Mouse (Mus musculus) telencephalon, adult 2 months (tissue): Measurements from ENCODE around the gene Otulin.

Experiments
- DNase-seq: peaks from one replicate; pipeline ENCODE4 v3.0.0-alpha.2; 2011; ENCODE audit warnings: low read depth, low spot score

Gene Otulin

DNA sequence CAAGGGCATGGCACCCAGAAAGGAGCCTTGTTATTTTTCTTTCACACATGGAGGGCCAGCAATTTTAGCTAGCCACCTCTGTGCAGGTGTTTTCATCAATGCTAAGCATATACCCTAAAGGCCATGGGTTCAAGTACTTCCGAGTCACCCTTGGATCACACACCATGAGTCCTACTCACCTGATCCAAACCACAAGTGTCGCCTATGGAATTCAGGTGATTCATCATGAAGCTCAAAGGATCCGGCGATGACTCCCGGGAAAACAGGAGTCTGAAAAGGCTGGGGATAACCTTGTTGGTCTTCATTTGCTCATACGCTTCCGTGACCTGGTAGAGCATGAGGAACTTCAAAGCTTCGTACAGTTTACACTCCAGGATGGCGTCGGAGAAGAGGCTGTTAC, 27.4 kb upstream of the Otulin start:
- no peak for DNase-seq

DNA sequence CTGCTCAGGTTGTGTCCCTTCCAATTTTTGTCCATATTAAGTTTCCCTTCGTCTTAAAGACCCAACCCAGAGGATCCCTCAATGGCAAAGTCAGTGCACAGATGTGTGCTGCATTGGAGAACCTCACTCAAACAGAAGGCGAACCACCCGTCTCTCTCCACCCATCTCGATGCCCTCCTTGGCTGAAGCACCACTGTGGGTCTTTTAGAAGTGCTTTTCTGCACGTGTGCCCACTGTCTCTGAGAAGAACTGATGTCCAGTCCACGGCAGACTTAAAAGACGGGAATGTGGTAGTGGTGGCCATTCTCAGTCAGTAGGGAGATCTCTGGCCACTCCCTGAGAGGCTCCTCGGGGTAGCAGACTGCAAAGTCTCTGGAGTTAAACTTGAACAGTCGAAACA, 26.1 kb upstream of the Otulin start:
- no peak for DNase-seq

DNA sequence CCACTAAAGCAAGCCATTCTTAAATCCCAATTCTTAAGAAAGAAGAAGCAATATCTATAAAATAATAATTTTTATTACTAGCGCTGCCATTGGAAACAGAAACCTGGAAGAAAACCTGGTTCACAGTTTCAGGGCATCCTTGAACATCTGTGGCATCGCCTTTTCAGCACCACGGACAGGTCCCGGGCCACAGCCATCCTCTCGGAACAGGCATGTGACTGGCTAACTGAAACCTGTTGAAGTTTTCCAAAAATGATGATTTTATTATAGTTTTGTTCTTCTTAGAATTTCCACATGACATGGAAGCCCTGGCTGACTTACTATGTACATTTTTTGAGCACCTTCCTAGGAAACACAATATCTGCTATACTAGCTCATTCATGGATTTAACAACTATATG, 24.5 kb upstream of the Otulin start:
- no peak for DNase-seq

DNA sequence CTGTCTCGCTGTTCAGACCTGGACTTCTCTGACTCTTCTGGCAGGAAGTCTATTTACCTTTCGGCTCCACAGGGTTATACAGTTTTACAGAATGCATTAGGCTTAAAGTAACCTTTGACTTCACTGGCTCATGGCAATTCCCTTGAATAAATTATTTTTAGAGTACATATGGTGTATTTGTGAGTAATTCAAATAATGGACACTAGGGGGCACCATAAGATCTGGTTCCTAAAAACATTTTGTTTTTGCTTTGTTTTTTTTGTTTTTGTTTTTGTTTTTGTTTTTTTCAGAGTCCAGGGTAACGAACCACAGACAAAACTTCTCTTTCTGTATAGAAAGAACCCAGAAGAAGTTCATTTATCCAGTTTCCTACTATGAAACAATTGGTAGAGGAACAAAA, 17.2 kb upstream of the Otulin start:
- no peak for DNase-seq

DNA sequence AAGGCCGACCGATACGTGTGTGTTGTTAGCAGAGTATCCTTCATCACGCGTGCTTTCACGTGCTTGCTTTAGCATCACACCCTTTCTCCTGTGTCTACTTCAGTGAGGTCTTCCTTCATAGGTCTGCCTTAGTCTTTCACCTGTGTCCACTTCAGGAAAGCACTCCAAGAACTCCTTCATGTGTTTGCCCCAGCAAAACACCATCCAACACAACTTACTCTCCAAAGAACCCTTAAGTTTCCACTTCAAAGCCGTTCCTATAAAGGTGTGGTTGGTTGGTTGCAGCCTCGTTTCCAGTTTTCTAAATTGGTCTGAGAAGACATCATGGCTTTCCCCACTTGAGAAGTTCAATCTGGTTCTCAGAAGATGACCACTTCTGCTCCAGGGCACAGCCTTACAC, 16.2 kb upstream of the Otulin start:
- no peak for DNase-seq

DNA sequence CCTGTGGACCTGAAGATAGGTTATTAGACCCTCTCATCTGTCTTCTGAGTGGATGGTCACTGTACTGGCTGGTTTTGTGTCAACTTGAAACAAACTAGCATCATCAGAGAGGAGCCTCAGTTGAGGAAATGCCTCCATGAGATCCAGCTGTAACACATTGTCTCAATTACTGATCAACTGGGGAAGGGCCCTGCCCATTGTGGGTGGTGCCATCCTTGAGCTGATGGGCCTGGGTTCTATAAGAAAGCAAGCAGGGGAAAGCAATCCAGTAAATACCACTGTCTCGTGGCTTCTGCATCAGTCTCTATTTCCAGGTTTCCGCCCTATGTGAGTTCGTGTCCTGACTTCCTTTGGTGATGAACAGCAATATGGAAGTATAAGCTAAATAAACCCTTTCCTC, 14.8 kb upstream of the Otulin start:
- DNase-seq = no peak

DNA sequence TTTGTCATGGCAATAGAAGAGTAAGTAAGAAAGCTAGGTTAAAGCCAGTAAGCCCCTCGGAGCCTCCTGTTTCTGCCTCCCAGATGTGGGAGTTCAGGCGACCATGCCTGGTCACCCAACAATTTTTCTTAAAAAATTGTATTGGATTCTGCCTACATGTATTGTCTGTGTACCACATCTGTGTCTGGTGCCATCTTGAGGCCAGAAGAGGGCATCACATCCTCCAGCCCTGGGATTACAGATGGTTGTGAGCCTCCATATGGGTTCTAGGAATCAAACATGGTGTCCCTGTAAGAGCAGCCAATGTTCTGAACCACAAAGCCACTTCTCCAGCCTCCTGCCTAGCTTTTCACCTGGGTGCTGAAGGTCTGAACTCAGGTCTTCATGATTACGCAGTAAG, 12.4 kb upstream of the Otulin start:
- DNase-seq = no peak

DNA sequence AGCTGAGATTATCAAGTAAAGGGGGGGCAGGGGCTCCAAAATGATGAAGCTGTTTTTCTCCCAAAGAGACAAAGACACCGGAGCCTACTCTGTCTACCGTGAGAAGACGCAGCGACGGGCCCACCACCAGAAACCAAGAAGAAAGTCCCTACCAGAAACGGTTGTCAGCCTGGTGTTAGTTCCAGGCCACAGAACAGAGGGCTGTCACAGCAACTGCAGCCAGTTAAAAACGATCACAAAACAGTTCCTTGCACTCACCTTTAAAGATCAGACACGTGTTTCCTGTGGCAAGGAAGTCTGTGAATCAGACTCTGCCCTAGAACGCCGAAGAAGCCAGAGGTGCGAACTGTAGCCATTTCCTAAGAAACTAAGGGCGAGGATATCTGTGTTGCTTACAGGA, 10.7 kb upstream of the Otulin start:
- no peak for DNase-seq

DNA sequence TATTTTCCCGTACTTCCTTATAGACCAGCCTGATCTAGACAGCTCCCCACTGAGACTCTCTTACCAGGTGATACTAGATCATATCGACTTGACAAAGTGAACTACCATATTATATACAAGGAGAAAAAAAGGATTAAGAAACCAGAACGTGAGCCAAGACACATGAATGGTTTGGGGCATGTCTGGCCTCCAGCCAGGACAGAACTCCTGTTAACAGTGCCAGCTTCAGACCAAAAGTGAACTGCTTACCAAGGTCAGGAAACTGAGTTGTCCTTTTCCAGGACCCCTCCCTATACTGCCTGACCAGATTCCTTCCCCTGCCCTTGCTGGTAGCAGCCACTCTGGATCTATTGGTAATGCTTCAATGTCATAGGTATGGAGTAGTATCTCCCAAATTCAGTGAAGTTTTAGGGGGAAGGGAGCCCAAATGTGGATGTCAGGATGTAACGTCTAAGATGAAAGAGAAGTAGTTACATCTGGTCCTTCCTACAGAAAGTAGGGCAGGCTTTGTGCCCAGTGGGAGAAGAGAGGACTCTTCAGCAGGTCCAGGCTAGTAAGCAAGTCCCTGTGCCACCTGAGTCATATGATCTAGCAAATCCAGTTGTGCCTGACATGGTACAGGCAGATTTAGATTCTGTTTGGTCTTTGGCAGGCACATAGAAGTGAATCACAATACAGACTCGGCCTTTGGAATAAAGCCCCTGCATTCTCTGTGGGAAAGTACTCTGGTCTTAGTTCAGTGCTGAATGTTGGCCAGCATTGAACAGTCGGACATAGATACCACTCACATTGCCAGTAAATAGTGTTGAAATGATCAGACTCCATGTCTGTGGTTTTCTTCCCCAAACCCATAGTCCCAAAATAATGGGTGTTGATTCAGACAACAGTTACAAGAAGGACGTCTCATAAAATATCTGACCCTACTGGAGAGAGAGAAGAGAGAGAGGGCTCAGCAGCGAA, 3.7 kb upstream of the Otulin start:
- DNase-seq = no peak

DNA sequence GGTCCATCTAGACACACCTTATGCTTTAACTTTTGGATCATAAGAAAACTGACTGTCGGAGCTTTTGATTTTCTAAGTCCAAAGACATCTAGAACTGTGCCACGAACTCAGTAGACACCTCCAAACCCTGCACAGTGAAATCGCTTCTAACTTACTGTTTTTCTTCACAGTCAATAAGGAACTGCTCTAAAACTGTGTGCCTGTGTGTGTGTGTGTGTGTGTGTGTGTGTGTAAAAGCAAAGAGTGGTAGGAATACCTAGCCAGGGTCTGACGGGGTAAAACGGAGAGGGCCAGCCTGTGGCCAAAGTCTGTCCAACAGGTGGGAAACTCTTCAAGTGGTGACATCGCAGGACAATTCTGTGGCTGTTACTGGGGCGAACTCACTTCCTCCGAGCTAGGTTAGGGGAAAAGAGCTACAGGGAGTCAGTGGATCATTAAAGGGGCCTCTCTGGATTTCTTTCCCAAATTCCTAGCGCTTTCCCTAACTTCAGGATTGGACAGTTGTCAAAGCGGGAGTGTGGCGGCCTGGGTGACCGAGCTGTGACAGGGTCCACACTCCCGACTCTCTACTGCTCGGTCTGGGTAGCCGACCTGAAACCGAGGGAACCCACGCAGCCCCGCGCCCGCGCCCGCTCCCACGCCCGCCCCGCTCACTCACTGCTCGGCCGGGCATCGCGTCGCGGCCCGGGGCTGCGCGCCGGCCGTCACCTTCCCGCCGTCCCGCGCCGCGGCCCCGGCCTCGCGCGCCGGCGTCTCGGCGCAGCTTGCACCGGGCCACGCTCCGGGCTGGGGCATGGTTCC, 493 bp downstream of the Otulin start:
- no peak for DNase-seq

DNA sequence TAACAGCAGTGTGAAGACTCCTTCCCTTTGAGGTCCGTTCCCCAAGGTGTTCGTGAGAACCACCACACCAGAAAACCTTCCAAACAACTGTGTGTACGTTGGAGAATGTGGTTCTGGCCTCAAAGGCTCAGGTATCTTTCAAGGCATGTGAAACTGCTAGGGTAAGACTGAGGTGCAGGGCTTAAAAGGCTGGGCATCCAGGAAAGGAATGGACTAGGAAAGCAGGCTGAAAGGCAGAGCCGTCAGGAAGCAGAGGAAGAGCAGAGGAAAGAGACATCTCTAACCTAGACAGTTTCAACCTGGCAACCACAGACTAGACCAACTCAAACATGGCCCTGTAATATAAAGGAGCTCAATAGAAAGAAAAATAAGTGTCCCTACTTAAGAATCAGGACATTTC, 1.4 kb downstream of the Otulin start:
- no peak for DNase-seq

DNA sequence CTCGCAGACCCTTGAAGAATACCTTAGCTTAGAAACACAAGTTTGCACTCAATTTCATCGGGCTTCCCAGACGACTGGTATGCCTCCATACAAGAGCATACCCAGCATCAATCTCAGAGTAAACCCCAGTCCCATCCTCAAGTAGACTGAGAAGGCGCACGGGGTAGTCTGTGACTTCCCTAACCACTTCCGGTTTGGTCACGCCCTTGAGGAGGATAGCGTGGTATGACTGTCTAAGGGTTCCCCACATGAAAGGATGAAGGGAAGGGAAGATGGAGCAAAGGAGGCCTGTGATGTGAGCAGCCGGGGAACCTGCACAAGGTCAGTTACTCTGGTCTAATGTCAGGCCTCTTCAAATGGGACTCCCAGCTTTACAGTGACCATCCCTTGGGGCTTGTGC, 2.7 kb downstream of the Otulin start:
- DNase-seq = no peak

DNA sequence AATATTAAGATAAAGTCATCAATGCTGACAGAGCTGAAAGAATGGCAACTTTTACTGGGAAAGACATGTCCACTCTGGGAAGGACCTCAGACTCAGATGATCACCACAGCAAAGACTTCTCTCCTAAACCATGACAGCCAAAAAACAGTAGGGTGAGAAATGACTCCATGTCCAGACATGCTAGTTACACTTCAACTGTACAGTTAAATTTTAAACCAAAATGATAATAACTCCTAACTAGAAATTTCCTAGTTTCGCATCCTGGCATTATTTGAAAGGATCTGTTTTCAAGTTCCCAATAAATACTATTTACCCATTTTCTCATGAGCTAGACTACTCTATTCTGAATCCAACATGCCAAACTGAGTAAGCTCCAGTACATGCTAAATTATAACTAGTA, 4.2 kb downstream of the Otulin start:
- no peak for DNase-seq

DNA sequence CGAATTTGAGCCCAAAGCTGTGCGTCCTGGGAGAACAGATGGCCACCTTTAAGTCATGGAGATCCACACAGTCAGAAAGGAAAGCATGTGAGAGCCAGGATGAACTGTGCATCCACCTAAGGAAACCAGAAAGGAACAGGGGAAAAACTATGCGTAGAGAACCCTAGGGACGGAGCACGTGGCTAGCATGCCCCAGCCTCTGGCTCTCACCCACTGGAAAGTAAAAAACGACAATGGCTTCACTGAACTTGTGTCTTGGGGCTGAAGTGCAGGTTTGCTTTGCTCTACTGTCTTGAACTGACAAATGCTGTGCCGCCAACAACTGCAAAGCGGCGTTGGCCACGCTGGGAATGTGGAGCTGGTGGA, 4.6 kb downstream of the Otulin start:
- DNase-seq = no peak

DNA sequence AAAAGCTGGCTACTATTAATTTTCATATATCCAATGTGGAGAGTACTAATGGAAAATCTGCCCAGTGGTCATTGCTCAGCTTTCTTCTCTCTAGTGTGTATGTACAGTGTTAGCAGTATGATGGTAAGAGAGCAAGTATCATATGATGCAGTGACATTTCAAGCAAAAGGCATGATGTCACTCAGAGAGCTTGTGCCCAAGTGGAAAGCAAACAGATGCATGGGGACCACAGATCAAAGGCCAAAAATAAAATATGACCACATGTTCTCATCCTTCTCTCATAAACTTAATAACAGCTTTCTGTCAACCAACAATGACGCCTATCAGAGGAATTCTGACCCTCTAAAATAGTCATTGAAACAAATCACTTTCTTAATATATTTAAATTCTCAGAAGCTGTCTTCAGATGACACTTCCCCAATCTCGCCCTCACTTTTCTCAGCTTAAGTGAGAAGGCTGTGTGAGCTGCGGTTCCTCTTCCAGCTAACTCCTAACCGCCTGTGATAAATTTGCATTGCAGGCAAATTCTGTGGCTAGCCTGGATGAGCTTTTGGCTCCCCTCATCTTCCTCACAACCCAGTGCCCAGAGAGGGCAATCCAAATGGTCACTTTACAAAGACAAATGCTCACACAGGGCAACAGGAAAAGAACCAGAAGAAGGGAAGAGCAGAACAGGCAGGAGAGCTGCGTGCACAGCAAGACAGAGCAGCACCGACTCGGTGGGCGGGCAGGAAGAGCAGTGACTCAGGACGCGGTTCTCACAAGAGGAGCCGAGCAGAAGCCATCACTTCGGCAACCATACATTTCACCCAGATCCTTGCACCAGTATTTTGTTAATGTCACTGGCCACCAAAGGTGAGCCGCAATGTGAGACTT, 5.2 kb downstream of the Otulin start:
- DNase-seq = peak; percentile 45

DNA sequence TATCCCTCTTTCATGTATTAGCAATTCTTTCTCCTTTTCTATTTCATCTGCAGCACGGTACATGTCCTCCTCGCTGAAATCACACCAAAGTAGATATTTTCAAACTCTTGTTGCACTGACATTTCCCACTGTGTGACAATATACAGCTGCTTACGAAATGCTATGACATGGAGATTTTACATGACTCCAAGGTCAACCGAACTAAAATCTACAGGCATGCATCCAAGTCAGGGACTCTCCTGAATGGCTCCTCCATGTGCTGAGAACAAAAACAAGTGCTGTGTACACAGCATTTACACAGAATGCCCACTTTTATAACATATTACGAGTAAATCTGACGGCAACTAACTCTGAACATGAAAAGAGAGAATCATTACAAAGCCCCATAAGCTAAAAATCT, 7.2 kb downstream of the Otulin start:
- no peak for DNase-seq

DNA sequence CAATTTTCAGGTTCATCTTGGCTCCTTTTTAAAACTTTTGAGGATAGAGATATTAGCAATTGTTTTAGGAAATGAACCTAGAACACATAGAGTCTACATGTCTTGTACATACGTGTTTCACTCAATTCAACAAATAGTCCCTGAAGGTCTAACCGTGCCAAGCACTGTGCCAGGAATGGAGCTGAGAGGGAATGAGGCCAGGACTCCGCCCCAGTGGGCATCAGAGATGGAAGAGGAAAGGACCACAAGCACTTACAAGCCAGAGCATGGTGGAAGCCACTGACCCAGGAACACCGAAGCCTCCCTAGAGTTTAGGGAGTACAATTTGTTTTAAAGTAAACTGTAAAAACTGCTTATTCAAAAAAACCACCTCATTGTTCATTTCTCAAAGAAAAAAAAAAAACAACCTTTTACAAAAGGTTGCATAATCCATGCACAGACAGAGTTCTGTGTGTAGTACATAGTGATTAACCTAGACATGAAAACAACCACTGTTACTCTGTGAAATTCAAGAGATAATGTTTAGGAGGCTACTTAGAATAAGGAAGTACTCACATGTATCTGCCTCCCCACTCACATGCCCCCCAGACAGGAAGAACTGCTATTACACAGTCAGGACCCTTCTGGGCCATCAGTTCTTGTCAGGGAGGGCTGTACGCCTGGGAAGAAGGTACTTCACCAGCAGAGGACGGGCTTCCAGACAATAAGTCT, 9.9 kb downstream of the Otulin start:
- DNase-seq = no peak

DNA sequence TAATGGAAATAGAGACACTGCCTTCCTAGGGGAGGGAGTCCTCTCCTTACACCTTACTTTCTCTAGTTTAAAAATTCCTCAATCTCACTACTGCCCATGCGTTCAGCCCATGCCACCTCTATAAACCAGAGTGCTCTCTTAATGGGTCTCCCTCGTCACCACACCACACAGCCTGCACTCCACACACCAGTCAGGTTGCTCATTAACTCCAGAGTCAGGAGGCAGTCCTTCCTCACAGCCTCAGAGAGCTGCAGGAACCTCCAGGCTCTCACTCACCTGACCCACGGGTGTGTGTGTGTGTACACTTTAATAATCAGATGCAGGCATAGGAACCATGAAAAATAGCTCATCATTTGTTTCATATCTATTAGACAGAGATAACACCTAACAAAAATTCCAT, 10.8 kb downstream of the Otulin start:
- no peak for DNase-seq

DNA sequence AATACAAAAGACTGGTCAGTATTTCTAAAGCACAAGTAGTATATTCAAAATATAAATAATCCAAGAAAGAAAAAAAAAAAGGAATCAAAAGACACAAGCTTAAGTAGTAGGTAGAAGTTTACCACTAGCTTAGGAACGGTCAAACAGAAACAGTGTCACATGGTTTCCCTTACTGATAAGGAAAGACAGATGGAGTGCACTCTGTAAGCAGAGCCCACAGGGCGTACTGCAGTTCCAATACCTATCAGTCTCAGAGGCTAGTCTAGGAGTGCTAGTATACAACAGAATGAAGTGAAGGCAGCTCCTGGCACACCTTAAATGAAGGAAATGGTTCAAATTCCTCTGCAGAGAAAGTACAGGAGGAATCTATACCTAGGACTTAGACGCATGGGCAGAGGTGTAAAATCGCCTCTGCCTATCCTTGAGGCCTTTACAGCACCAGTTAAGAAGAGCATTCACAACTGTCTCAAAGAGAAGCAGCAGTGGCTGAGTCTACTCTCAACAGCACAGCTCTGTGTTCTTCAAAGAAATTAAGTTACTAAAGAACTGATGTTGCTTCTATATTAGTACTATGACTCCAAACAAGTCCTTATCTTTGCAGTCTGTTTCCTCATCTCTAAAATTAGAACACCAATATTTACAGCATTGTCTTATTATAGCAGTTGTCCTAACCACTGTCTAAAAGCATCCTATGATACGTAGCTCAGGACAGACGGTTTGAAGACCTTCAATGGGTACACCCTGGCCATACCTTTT, 11.5 kb downstream of the Otulin start:
- no peak for DNase-seq

DNA sequence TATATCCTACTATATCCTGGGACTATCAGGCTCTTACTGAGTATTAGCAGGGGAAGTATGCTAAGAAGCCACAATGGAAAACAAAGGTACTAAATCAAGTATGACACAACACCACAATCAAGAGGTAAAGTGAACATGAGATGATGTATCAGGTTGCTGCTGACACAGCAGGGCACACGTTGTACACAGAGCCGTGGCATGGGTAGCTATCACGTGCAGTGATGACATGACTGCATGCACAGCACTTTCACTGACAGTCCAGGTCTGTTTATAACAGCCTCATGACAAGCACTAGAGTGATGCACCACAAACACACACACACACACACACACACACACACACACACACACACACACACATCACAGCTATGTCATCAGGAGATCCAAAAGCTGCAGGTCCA, 13.3 kb downstream of the Otulin start:
- DNase-seq = no peak

DNA sequence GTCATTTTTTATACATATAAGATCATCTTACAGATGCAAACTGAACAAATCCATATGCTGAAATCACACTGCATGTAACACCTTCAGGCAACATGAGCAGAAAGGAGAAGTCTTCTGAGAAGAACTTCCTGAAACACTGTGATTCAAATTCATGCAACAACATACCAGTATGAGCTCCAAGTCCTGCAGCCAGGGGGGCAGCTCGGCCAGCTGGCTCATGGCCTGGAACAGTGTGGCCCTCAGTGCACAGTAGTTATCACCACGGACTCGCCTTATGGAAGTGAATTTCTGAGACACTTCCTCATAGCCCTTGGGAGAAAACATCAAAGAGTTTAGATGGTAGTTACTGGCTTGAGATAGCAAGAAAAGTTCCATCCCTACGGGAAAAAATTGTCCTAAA, 14.3 kb downstream of the Otulin start:
- DNase-seq = no peak
